Mouse (Mus musculus): Measurements from ENCODE around the gene Ppan. TPM values are rescaled to one million over a fixed set of nuclear protein-coding genes. Genes with fewer than 3 reads are reported as not detected.

Ppan gene
- polyA plus RNA-seq (2012; rRNA removed): 75.0 and 76.4 TPM in 2 replicates

GRCm38 (mm10) chr9:20887704-20888385 lies at the start of gene Ppan:
TSS of gene Ppan (plus strand) at chr9:20888175.

DNA sequence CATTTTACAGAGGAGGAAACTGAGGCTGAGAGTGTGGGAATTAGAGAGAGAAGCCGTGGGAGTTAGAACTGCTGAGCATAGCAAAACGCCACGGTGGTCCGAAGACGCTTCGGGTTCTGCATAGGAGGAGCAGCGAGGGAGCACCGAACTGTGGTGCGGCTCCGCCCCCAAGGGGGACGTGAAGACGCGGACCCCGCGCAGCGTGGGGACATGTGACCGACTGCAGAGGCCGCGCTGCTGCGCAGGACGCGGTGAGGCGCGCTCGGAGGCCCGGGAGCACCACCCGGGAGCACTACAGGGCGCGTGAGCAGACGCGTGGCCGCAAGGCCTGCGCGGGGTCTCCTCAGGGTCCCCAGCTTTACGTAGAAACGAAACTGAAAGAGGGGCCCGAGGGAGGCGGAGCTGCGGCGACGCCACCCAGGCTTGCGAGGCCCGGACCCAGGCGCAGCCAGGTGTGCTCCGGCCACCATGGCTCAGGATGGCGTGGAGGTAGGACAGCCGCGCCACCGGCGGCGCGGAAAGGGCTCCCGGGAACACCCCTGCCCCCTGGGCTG lies 19.4 kb upstream of the Ppan start, which contains the start of gene A230050P20Rik:
TSS of gene A230050P20Rik (plus strand) at position 195 of the 554 bp plus-strand sequence.

DNA sequence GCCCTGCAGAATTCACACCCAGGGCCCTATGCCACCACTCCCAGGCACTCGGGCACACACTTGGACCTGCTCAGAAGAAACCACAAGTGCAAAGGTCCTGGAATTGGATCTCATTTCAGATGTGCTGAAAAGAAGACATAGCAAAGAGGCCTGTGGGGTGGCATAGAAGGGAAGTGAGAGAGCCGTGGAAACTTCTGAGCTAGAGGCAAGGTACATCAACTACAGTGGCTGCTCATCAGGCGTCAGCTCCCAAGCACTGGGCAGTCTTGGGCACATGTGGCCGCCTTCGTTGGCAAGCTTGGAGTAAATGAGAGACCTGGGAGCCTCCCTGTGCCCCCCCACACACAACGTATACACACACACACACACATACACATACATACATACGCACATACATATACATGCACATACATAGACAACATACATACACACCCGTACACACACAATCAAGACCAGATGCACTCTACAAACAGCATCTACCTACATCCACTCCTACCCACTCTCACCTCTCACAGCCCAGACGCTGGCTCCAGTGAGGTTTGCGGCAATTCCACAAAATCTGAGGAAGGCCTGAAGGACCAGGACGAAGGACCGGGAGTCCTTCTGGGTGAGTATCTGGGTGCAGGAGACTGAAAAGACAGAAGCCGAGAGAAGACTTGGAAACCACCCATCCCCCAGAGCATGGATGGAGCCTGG lies 8.7 kb upstream of the Ppan start, which contains the start of gene Angptl6:
TSS of gene Angptl6 (minus strand) at position 631 of the 696 bp plus-strand sequence.

DNA sequence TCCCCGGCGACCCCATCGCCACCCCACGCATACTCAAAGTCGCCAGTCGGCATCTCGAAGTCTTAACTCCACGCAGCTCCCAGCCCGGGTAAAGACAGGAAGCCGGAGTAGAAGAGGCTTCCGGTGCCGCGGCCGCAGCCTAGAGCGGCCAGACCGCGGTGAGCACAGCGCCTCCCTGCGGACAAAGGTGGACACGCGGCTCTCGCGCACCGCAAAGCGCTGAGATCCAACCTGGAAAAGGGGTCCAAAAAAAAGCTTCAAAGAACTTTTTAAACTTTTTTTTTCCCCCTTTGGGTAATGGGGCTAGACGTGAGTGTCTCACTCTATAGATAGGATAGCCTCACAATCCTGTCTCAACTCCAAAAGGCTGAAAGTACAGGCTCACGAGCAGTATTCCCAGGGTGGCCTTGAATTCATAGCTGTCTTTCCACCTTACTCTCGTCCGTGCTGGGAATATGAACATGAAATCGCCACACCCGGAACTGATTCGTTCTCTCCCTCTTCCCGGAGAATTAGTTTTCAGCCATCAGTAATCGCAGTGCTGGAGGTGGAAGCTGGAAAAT lies 10.6 kb downstream of the Ppan start, which contains the start of gene Eif3g:
TSS of gene Eif3g (minus strand) at position 113 of the 563 bp plus-strand sequence.

Other genes with a start within 250 kb of the Ppan start
- 601 and 618 TPM in 2 replicates for gene Ubl5, start 245.3 kb upstream of the Ppan start, polyA plus RNA-seq (2012; rRNA removed)
- gene Fbxl12, start 243.4 kb upstream of the Ppan start, polyA plus RNA-seq (2012; rRNA removed): 27.3 and 28.4 TPM in 2 replicates
- gene Pin1, start 236.1 kb upstream of the Ppan start, polyA plus RNA-seq (2012; rRNA removed): 39.1 and 44.7 TPM in 2 replicates
- 181 and 199 TPM in 2 replicates for gene Olfm2, start 141.8 kb upstream of the Ppan start, polyA plus RNA-seq (2012; rRNA removed)
- gene Col5a3, start 73.1 kb upstream of the Ppan start, polyA plus RNA-seq (2012; rRNA removed): 1.6 and 2.8 TPM in 2 replicates
- not detected in 2 replicates for gene Rdh8, start 69.7 kb upstream of the Ppan start, polyA plus RNA-seq (2012; rRNA removed)
- gene A230050P20Rik, start 19.5 kb upstream of the Ppan start, polyA plus RNA-seq (2012; rRNA removed): 49.8 and 50.5 TPM in 2 replicates
- gene Angptl6, start 8.4 kb upstream of the Ppan start, polyA plus RNA-seq (2012; rRNA removed): 17.3 and 17.7 TPM in 2 replicates
- 141 and 143 TPM in 2 replicates for gene Eif3g, start 10.4 kb downstream of the Ppan start, polyA plus RNA-seq (2012; rRNA removed)
- 70.0 and 73.4 TPM in 2 replicates for gene Dnmt1, start 71.7 kb downstream of the Ppan start, polyA plus RNA-seq (2012; rRNA removed)
- 3.1 and 4.0 TPM in 2 replicates for gene S1pr2, start 88.6 kb downstream of the Ppan start, polyA plus RNA-seq (2012; rRNA removed)
- 67.7 and 81.8 TPM in 2 replicates for gene Mrpl4, start 114.6 kb downstream of the Ppan start, polyA plus RNA-seq (2012; rRNA removed)
- 3.3 and 3.5 TPM in 2 replicates for gene Icam1, start 127.8 kb downstream of the Ppan start, polyA plus RNA-seq (2012; rRNA removed)
- 0.07 and 0.10 TPM in 2 replicates for gene Icam4, start 141.2 kb downstream of the Ppan start, polyA plus RNA-seq (2012; rRNA removed)
- 9.0 and 10.7 TPM in 2 replicates for gene Icam5, start 143.9 kb downstream of the Ppan start, polyA plus RNA-seq (2012; rRNA removed)
- 1.1 and 1.9 TPM in 2 replicates for gene Zglp1, start 178.9 kb downstream of the Ppan start, polyA plus RNA-seq (2012; rRNA removed)
- 3.2 and 3.9 TPM in 2 replicates for gene Gm49373, start 184.9 kb downstream of the Ppan start, polyA plus RNA-seq (2012; rRNA removed)
- gene Fdx1l, start 185.4 kb downstream of the Ppan start, polyA plus RNA-seq (2012; rRNA removed): 79.5 and 87.8 TPM in 2 replicates
- 4.5 and 5.2 TPM in 2 replicates for gene Gm38431, start 203.8 kb downstream of the Ppan start, polyA plus RNA-seq (2012; rRNA removed)
- gene Raver1, start 203.8 kb downstream of the Ppan start, polyA plus RNA-seq (2012; rRNA removed): 34.8 and 34.9 TPM in 2 replicates
- gene Tyk2, start 243.1 kb downstream of the Ppan start, polyA plus RNA-seq (2012; rRNA removed): 16.1 and 17.2 TPM in 2 replicates

Data from central nervous system, embryonic 18 days (tissue).